In the genomic region with DNA sequence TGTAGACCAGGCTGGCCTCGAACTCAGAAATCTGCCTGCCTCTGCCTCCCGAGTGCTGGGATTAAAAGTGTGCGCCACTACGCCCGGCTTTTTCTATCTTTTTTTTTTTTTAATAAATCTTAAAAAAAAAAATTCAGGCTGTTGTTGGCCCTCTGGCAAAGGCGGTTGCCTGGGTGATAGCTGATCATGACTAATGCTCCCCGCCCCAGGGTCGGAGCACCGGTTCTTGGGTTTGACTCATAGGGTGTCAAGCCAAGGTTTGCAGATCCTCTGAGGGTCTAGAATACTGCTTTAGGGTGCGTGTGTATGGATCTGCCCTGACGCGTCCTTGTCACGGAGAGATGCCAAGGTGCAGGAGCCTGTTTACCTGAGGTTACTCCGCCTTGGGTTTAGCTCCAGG, we compare ENCODE assay signal across 16 mouse cellular contexts. TPM values are rescaled to one million over a fixed set of nuclear protein-coding genes. Genes with fewer than 3 reads are reported as not detected.
A peak's percentile ranks its signal among the peaks of the same experiment; 100 is the strongest.
DNase-seq lines count a peak whose midpoint lies in the region; TF ChIP-seq lines count a peak whose summit lies in the region.
"Had no signal": no experiment of that assay in that cellular context is flagged by ENCODE, and none has a peak within 500 bp of the region (broad histone marks: within the 10 kb centered on the region; RNA-seq: fewer than 3 reads in every experiment).

No protein-coding gene starts in this region.

- 94% methylated on average over 14 of the region's 14 CpGs for WGBS in thymus, adult 2 months

- TF ChIP-seq POLR2A in thymus, adult 2 months (IDR thresholded peaks at IDR 0.05; ENCODE audit: control insufficient read depth, extremely low read depth, insufficient read depth, low read length, poor library complexity), result no peak

- H3K27ac ChIP-seq in thymus, adult 2 months (ENCODE audit: control insufficient read depth, insufficient read depth, low read length), result no peak overlapping the region
- H3K27ac ChIP-seq: forebrain, embryonic 13.5 days; heart, embryonic 15.5 days; hindbrain, embryonic 14.5 days; kidney, postnatal 0 days; midbrain, embryonic 12.5 days; stomach, embryonic 15.5 days had no signal

- no peak overlapping the region for H3K4me3 ChIP-seq in thymus, adult 2 months (ENCODE audit: control insufficient read depth, insufficient read depth, low read length)
- H3K4me3 ChIP-seq: forebrain, embryonic 13.5 days; heart, embryonic 15.5 days; midbrain, embryonic 12.5 days; stomach, embryonic 15.5 days had no signal

- H3K36me3 ChIP-seq in thymus, adult 2 months (ENCODE audit: control insufficient read depth, insufficient read depth, low read length), result no peaks in the 10 kb centered on the region
- H3K36me3 ChIP-seq: heart, embryonic 15.5 days; midbrain, embryonic 12.5 days; stomach, embryonic 15.5 days had no signal

- no peaks in the 10 kb centered on the region for H3K27me3 ChIP-seq in thymus, adult 2 months (ENCODE audit: control insufficient read depth, insufficient read depth, low read length)
- H3K27me3 ChIP-seq: forebrain, embryonic 13.5 days; heart, embryonic 15.5 days; midbrain, embryonic 12.5 days; stomach, embryonic 15.5 days had no signal

- H3K4me1 ChIP-seq in thymus, adult 2 months (replicated peaks; ENCODE audit: control insufficient read depth, insufficient read depth, low read length), result no peaks in the 10 kb centered on the region
- H3K4me1 ChIP-seq: forebrain, embryonic 13.5 days; heart, embryonic 15.5 days; midbrain, embryonic 12.5 days; stomach, embryonic 15.5 days had no signal

- TF ChIP-seq CTCF in thymus, adult 2 months (IDR thresholded peaks at IDR 0.05; ENCODE audit: borderline replicate concordance, control insufficient read depth, extremely low read depth, insufficient read depth, low read length, poor library complexity), result no peak

- DNase-seq in urinary bladder, postnatal 14 days (ENCODE audit: low spot score), result peak; percentile 22
- DNase-seq in urinary bladder, postnatal 25 days (ENCODE audit: low spot score), result no peak
- peak; percentile 23 for DNase-seq in R1 (ENCODE audit: low read depth, low spot score)
- DNase-seq in adrenal gland, postnatal 10 days, result peak; percentile 53
- no peak for DNase-seq in layer of hippocampus, adult 8-10 months (ENCODE audit: low spot score in 2 of 2)
- no peak for DNase-seq in lung, postnatal 10 days
- DNase-seq in thymus, adult 2 months, result no peak
- DNase-seq: cerebellum, adult 9-10 months; heart, postnatal 4 days; kidney, adult 18-20 months had no signal

RNA-seq across cellular contexts. Expression of a gene that starts 48.6 kb away (rescaled TPM):
- total RNA-seq in adrenal gland, postnatal 10 days (2021), result 100 to 1,000 TPM; 166 to 197 TPM
- total RNA-seq in layer of hippocampus, adult 8-10 months (2022), result 100 to 1,000 TPM in 2 of 4 experiments, 10 to 100 TPM in 2; 84.7 to 126 (median 103) TPM
- 47.3 and 58.9 TPM in 2 replicates for polyA plus RNA-seq in thymus, adult 2 months (2012; rRNA removed)

Comparison
In these comparisons a context has a peak if more than half of its experiments do, and no peak if none do; other contexts are left out.
1. DNase-seq: peak in urinary bladder, postnatal 14 days (single experiment), R1 (single experiment) and adrenal gland, postnatal 10 days (single experiment); none in urinary bladder, postnatal 25 days (single experiment), layer of hippocampus, adult 8-10 months (0 of 2), lung, postnatal 10 days (single experiment) and thymus, adult 2 months (single experiment).